Mouse (Mus musculus) urinary bladder, postnatal 25 days (tissue): ENCODE measurements around the gene Gm20431.

Experiments used
- DNase-seq: peaks from one replicate; pipeline ENCODE4 v3.0.0; 2022; ENCODE audit warnings: low spot score

Gene Gm20431

GRCm38 (mm10) chr2:167569934-167570651 is 91.2 kb downstream of the Gm20431 start:
- DNase-seq = peak; percentile 62

DNA sequence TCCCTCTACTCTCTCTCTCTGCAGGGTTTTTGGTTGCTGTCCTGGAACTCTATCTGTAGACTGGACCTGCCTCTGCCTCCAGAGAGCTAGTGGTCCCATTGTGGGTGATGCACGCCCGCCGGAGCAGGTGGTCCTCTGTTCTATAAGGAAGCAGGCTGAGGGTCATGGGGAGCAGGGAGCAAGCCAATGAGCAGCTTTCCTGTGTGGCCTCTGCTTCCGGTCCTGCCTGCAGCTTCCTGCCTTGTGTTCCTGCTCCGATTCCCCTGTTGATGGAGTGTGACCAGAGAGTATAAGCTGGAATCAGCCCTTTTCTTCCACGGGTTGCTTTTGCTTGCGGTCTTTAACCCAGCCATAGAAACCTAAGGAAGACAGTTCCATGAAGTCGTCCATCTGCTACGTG is 93.2 kb downstream of the Gm20431 start:
- DNase-seq = no peak

- DNase-seq = no peak
Measured at GRCm38 (mm10) chr2:167565682-167566081, 95.6 kb downstream of the Gm20431 start.

GRCm38 (mm10) chr2:167565312-167565656 is 96.0 kb downstream of the Gm20431 start:
- DNase-seq = no peak

- no peak for DNase-seq
Measured at GRCm38 (mm10) chr2:167564551-167565311, 96.6 kb downstream of the Gm20431 start.

- DNase-seq = no peak
Measured at GRCm38 (mm10) chr2:167563703-167564102, 97.6 kb downstream of the Gm20431 start.

- no peak for DNase-seq
Measured at GRCm38 (mm10) chr2:167563035-167563434, 98.3 kb downstream of the Gm20431 start.

DNA sequence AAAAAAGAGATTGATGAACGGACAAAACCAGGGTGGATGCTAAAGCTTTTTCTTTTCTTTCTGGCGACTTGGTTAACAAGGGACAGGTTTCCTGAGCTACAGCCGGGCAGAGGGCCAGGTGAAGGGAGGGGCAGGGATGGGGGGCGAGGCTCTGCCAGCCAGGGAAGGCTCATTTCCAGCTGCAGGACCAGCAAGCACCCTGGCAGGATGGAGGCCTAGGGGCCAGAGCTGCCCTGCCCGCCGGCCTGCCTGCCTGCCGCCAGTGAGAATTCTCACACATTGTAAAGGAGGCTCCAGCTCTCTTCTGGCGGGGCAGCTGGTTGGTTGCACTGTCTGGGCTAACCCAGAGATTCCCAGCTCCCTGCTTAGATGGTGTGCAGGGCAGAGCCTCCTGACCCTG is 99.2 kb downstream of the Gm20431 start:
- DNase-seq = no peak

- DNase-seq = no peak
Measured at GRCm38 (mm10) chr2:167559413-167559812, 101.9 kb downstream of the Gm20431 start.
